Mouse (Mus musculus) E14TG2a.4 (cell line): ENCODE results near the gene Katnbl1.
"Not testable (repeated sequence)": the region's sequence is repeated elsewhere in the genome, so short reads cannot be mapped to it uniquely, and the experiment has no call there.

ENCODE experiments used
- H3K27me3 ChIP-seq: 2 replicates; pipeline ENCODE4 v1.6.1; 2014; ENCODE audit warnings: low read length, control low read depth; ENCODE audit not compliant: insufficient read depth
- H3K36me3 ChIP-seq: 2 replicates; pipeline ENCODE4 v1.6.1; 2014; ENCODE audit warnings: low read length, control low read depth; ENCODE audit not compliant: insufficient read depth
- H3K4me1 ChIP-seq: replicated peaks from 2 replicates; pipeline ENCODE4 v1.6.1; 2014; ENCODE audit warnings: low read depth, low read length, control low read depth
- H3K4me3 ChIP-seq: replicated peaks from 2 replicates; pipeline ENCODE4 v1.5.1; 2014; ENCODE audit warnings: mild to moderate bottlenecking, low read length
- H3K9me3 ChIP-seq: 2 replicates; pipeline ENCODE4 v1.6.1; 2014; ENCODE audit warnings: low read length, control low read depth
- CTCF ChIP-seq: conservative IDR thresholded peaks from 2 replicates; pipeline ENCODE4 v1.5.1; 2014; ENCODE audit warnings: low read length
- NANOG ChIP-seq: IDR thresholded peaks from 2 replicates; pipeline ENCODE4 v1.6.1; 2014; ENCODE audit warnings: borderline replicate concordance, low read length, mixed read lengths
- POU5F1 ChIP-seq: IDR thresholded peaks from 2 replicates; pipeline ENCODE4 v1.6.1; 2014; ENCODE audit warnings: low read length, borderline replicate concordance

Katnbl1 gene

GRCm38 (mm10) chr2:112381219-112381618 lies 2.2 kb downstream of the Katnbl1 start:
- Histone ChIP-seq H3K36me3 (peaks cover 28% of the 10 kb centered on the region), H3K4me1 (peaks cover 51% of the 10 kb centered on the region), H3K4me3 (no peak overlapping the region), H3K9me3 (no peaks in the 10 kb centered on the region), H3K27me3 (no peaks in the 10 kb centered on the region)
- TF ChIP-seq CTCF = no peak
- TF ChIP-seq NANOG = no peak
- no peak for TF ChIP-seq POU5F1

- TF ChIP-seq POU5F1 (no peak), NANOG (no peak), CTCF (no peak)
- H3K27me3 ChIP-seq = no peaks in the 10 kb centered on the region
- peaks cover 40% of the 10 kb centered on the region for H3K4me1 ChIP-seq
- H3K36me3 ChIP-seq = peaks cover 20% of the 10 kb centered on the region
- no peak overlapping the region for H3K4me3 ChIP-seq
- H3K9me3 ChIP-seq = no peaks in the 10 kb centered on the region
These were observed 11.8 kb downstream of the Katnbl1 start for GRCm38 (mm10) chr2:112390843-112391242.

GRCm38 (mm10) chr2:112391346-112392000 lies 12.5 kb downstream of the Katnbl1 start:
- Histone ChIP-seq H3K36me3 (peaks cover 19% of the 10 kb centered on the region; the same call in 1 of the 2 replicates), H3K27me3 (no peaks in the 10 kb centered on the region), H3K4me1 (peaks cover 39% of the 10 kb centered on the region), H3K9me3 (no peaks in the 10 kb centered on the region), H3K4me3 (no peak overlapping the region)
- no peak for TF ChIP-seq NANOG
- TF ChIP-seq POU5F1 = no peak
- TF ChIP-seq CTCF = no peak

GRCm38 (mm10) chr2:112392689-112393088 lies 13.7 kb downstream of the Katnbl1 start:
- Histone ChIP-seq H3K36me3 (peaks cover 17% of the 10 kb centered on the region), H3K9me3 (no peaks in the 10 kb centered on the region), H3K4me1 (peaks cover 42% of the 10 kb centered on the region), H3K4me3 (no peak overlapping the region), H3K27me3 (no peaks in the 10 kb centered on the region)
- no peak for TF ChIP-seq POU5F1

- H3K27me3 ChIP-seq = no peaks in the 10 kb centered on the region
- H3K4me3 ChIP-seq = no peak overlapping the region
- TF ChIP-seq CTCF = no peak
- TF ChIP-seq POU5F1 = no peak
- no peak for TF ChIP-seq NANOG
- H3K4me1 ChIP-seq = peaks cover 30% of the 10 kb centered on the region
- no peaks in the 10 kb centered on the region for H3K9me3 ChIP-seq
- peaks cover 14% of the 10 kb centered on the region for H3K36me3 ChIP-seq
These were observed 14.9 kb downstream of the Katnbl1 start for GRCm38 (mm10) chr2:112393958-112394357.

- Histone ChIP-seq H3K4me1 (peaks cover 17% of the 10 kb centered on the region), H3K36me3 (peaks cover 10% of the 10 kb centered on the region), H3K4me3 (no peak overlapping the region), H3K27me3 (no peaks in the 10 kb centered on the region), H3K9me3 (no peaks in the 10 kb centered on the region)
- TF ChIP-seq POU5F1 (no peak), CTCF (no peak), NANOG (no peak)
These were observed 17.6 kb downstream of the Katnbl1 start for GRCm38 (mm10) chr2:112396649-112397048.

GRCm38 (mm10) chr2:112407030-112407429 lies 28.0 kb downstream of the Katnbl1 start:
- H3K4me3 ChIP-seq = no peak overlapping the region
- H3K27me3 ChIP-seq = no peaks in the 10 kb centered on the region
- TF ChIP-seq CTCF = no peak
- TF ChIP-seq NANOG = no peak
- TF ChIP-seq POU5F1 = no peak
- H3K4me1 ChIP-seq = no peaks in the 10 kb centered on the region
- H3K36me3 ChIP-seq = peaks cover 70% of the 10 kb centered on the region
- H3K9me3 ChIP-seq = no peaks in the 10 kb centered on the region

GRCm38 (mm10) chr2:112425308-112425707 lies 46.3 kb downstream of the Katnbl1 start:
- TF ChIP-seq POU5F1 = no peak
- TF ChIP-seq CTCF = no peak
- TF ChIP-seq NANOG = no peak
- Histone ChIP-seq H3K36me3 (no peaks in the 10 kb centered on the region), H3K27me3 (peaks cover 3% of the 10 kb centered on the region; the same call in 1 of the 2 replicates), H3K4me1 (no peaks in the 10 kb centered on the region), H3K9me3 (no peaks in the 10 kb centered on the region), H3K4me3 (no peak overlapping the region)

- not testable (repeated sequence) for H3K4me3 ChIP-seq
These were observed 49.5 kb downstream of the Katnbl1 start for GRCm38 (mm10) chr2:112428534-112428933.

More at GRCm38 (mm10) chr2:112428534-112428933, 49.5 kb downstream of the Katnbl1 start:
- not testable (repeated sequence) for H3K36me3 ChIP-seq, H3K9me3 ChIP-seq, H3K4me1 ChIP-seq, H3K27me3 ChIP-seq
